Mouse (Mus musculus) lung, postnatal 4 days (tissue): ENCODE data around the gene Pfas.
"Not testable (repeated sequence)": the region's sequence is repeated elsewhere in the genome, so short reads cannot be mapped to it uniquely, and the experiment has no call there.

Source experiments
- DNase-seq, 2 experiments: peaks; one replicate each; pipeline ENCODE4 v3.0.0; 2021

Gene Pfas

GRCm38 (mm10) chr11:68970232-68970631 lies 38.0 kb downstream of the Pfas start:
- DNase-seq, result peak; percentile 43 to 73

- DNase-seq, result no peak
Observed at GRCm38 (mm10) chr11:68968752-68969151, 39.5 kb downstream of the Pfas start.

GRCm38 (mm10) chr11:68967337-68968282 lies 40.6 kb downstream of the Pfas start, which contains the start of gene Slc25a35:
Slc25a35 (plus strand) TSS chr11:68968131.
- peak; percentile 94 to 95 for DNase-seq

- DNase-seq, result no peak
Observed at GRCm38 (mm10) chr11:68966554-68966953, 41.7 kb downstream of the Pfas start.

GRCm38 (mm10) chr11:68965845-68966244 lies 42.4 kb downstream of the Pfas start:
- DNase-seq, result peak in 1 of 2 experiments; percentile 73

GRCm38 (mm10) chr11:68965050-68965449 lies 43.2 kb downstream of the Pfas start:
- no peak for DNase-seq

GRCm38 (mm10) chr11:68963405-68963804 lies 44.9 kb downstream of the Pfas start:
- no peak for DNase-seq

- DNase-seq, result not testable (repeated sequence)
Observed at GRCm38 (mm10) chr11:68962159-68962558, 46.1 kb downstream of the Pfas start.

- DNase-seq, result no peak
Observed at GRCm38 (mm10) chr11:68961596-68961995, 46.7 kb downstream of the Pfas start.

GRCm38 (mm10) chr11:68957971-68958370 lies 50.3 kb downstream of the Pfas start:
- no peak for DNase-seq

GRCm38 (mm10) chr11:68957308-68957707 lies 51.0 kb downstream of the Pfas start, which contains the start of gene Arhgef15:
Arhgef15 (minus strand) TSS chr11:68957480.
- DNase-seq, result peak; percentile 56 to 60

GRCm38 (mm10) chr11:68956697-68957096 lies 51.6 kb downstream of the Pfas start:
- DNase-seq, result peak; percentile 57 to 69

GRCm38 (mm10) chr11:68956107-68956506 lies 52.2 kb downstream of the Pfas start:
- peak; percentile 41 to 52 for DNase-seq

- no peak for DNase-seq
Observed at GRCm38 (mm10) chr11:68955473-68955872, 52.8 kb downstream of the Pfas start.

- no peak for DNase-seq
Observed at GRCm38 (mm10) chr11:68954408-68954807, 53.9 kb downstream of the Pfas start.

GRCm38 (mm10) chr11:68953903-68954302 lies 54.4 kb downstream of the Pfas start:
- DNase-seq, result no peak

- no peak for DNase-seq
Observed at GRCm38 (mm10) chr11:68947542-68947993, 60.7 kb downstream of the Pfas start.

- no peak for DNase-seq
Observed at GRCm38 (mm10) chr11:68946806-68947440, 61.3 kb downstream of the Pfas start.

- DNase-seq, result no peak
Observed at GRCm38 (mm10) chr11:68946001-68946400, 62.3 kb downstream of the Pfas start.

- DNase-seq, result no peak
Observed at GRCm38 (mm10) chr11:68945245-68945644, 63.0 kb downstream of the Pfas start.

- no peak for DNase-seq
Observed at GRCm38 (mm10) chr11:68942731-68943130, 65.5 kb downstream of the Pfas start.

GRCm38 (mm10) chr11:68940516-68940915 lies 67.7 kb downstream of the Pfas start:
- no peak for DNase-seq

- peak; percentile 90 for DNase-seq
Observed at GRCm38 (mm10) chr11:68939451-68940304, 68.6 kb downstream of the Pfas start.
